Mouse (Mus musculus): ENCODE measurements around the gene Trpv2. TPM values are rescaled to one million over a fixed set of nuclear protein-coding genes. Genes with fewer than 3 reads are reported as not detected.

The Trpv2 gene
- polyA plus RNA-seq (2015; fragmentation: Nextera tagmentation; extraction: Ambion mirVana): 4.6 and 5.5 TPM in 2 replicates

GRCm38 (mm10) chr11:62573959-62574702, at the start of gene Trpv2:
Gene Trpv2 (plus strand): TSS chr11:62574486.
- H3K4me2 ChIP-seq: peak within 1 kb of the TSS; percentile 91
- 73% methylated on average over 6 of the region's 6 CpGs for WGBS
- H3K9ac ChIP-seq: peak within 1 kb of the TSS; percentile 53; the same call in 1 of the 2 replicates

GRCm38 (mm10) chr11:62537089-62537488, 37.2 kb upstream of the Trpv2 start:
- Histone ChIP-seq H3K4me1 (peaks cover 6% of the 10 kb centered on the region), H3K27me3 (peaks cover 21% of the 10 kb centered on the region), H3K4me2 (peak overlapping the region; percentile 31; the same call in 1 of the 2 replicates), H3K27ac (no peak overlapping the region), H3K9ac (no peak overlapping the region), H3K9me3 (no peaks in the 10 kb centered on the region), H3K36me3 (no peaks in the 10 kb centered on the region), H3K4me3 (no peak overlapping the region)
- ATAC-seq (ENCODE audit: borderline replicate concordance, extremely low read depth, low FRiP score, low TSS enrichment): no peak
- WGBS: 82% methylated on average over 8 of the region's 8 CpGs

More at GRCm38 (mm10) chr11:62573959-62574702, at the start of gene Trpv2:
- ATAC-seq (ENCODE audit: borderline replicate concordance, extremely low read depth, low FRiP score, low TSS enrichment): no peak
- H3K27ac ChIP-seq: no peak within 1 kb of the TSS
- no peaks in the 10 kb centered on the region for H3K9me3 ChIP-seq
- no peaks in the 10 kb centered on the region for H3K36me3 ChIP-seq
- H3K4me3 ChIP-seq: peak within 1 kb of the TSS; percentile 48
- peaks cover 11% of the 10 kb centered on the region; the same call in 1 of the 2 replicates for H3K4me1 ChIP-seq
- H3K27me3 ChIP-seq: peaks cover 4% of the 10 kb centered on the region; the same call in 1 of the 2 replicates

- Histone ChIP-seq H3K36me3 (no peaks in the 10 kb centered on the region), H3K4me1 (peaks cover 6% of the 10 kb centered on the region), H3K4me3 (no peak overlapping the region), H3K4me2 (peak overlapping the region; percentile 31; the same call in 1 of the 2 replicates), H3K27ac (no peak overlapping the region), H3K27me3 (peaks cover 21% of the 10 kb centered on the region), H3K9me3 (no peaks in the 10 kb centered on the region), H3K9ac (no peak overlapping the region)
- 48% methylated on average over 7 of the region's 7 CpGs for WGBS
- ATAC-seq (ENCODE audit: borderline replicate concordance, extremely low read depth, low FRiP score, low TSS enrichment): no peak
Observed at GRCm38 (mm10) chr11:62537590-62537989, 36.7 kb upstream of the Trpv2 start.

GRCm38 (mm10) chr11:62538321-62539088, 35.8 kb upstream of the Trpv2 start:
- Histone ChIP-seq H3K27me3 (peaks cover 21% of the 10 kb centered on the region), H3K27ac (0 out of 2 replicates have a peak overlapping the region, but pooled peaks have one; percentile 30), H3K4me3 (peak overlapping the region; percentile 75), H3K9me3 (no peaks in the 10 kb centered on the region), H3K4me2 (peak overlapping the region; percentile 97), H3K4me1 (peaks cover 6% of the 10 kb centered on the region), H3K9ac (peak overlapping the region; percentile 68), H3K36me3 (no peaks in the 10 kb centered on the region)
- ATAC-seq (ENCODE audit: borderline replicate concordance, extremely low read depth, low FRiP score, low TSS enrichment): peak; percentile 84; the same call in 1 of the 2 replicates
- WGBS: under 1% methylated on average over 48 of the region's 73 CpGs

- H3K4me3 ChIP-seq: peak within 1 kb of the TSS; percentile 75
- 5% methylated on average over 52 of the region's 57 CpGs for WGBS
- H3K27ac ChIP-seq: 0 out of 2 replicates have a peak within 1 kb of the TSS, but pooled peaks have one; percentile 30
- ATAC-seq (ENCODE audit: borderline replicate concordance, extremely low read depth, low FRiP score, low TSS enrichment): peak; percentile 64
- peak within 1 kb of the TSS; percentile 68 for H3K9ac ChIP-seq
- no peaks in the 10 kb centered on the region for H3K36me3 ChIP-seq
- peak within 1 kb of the TSS; percentile 97 for H3K4me2 ChIP-seq
- no peaks in the 10 kb centered on the region for H3K9me3 ChIP-seq
- H3K4me1 ChIP-seq: peaks cover 6% of the 10 kb centered on the region
- peaks cover 21% of the 10 kb centered on the region for H3K27me3 ChIP-seq
Observed at GRCm38 (mm10) chr11:62539089-62539890, 35.0 kb upstream of the Trpv2 start, which contains the start of gene Cenpv. Gene Cenpv (minus strand): TSS chr11:62539261.

GRCm38 (mm10) chr11:62540167-62540566, 34.1 kb upstream of the Trpv2 start:
- no peak for ATAC-seq (ENCODE audit: borderline replicate concordance, extremely low read depth, low FRiP score, low TSS enrichment)
- H3K9me3 ChIP-seq: no peaks in the 10 kb centered on the region
- no peak overlapping the region for H3K27ac ChIP-seq
- H3K4me2 ChIP-seq: no peak overlapping the region
- H3K36me3 ChIP-seq: no peaks in the 10 kb centered on the region
- peaks cover 21% of the 10 kb centered on the region for H3K27me3 ChIP-seq
- 78% methylated on average over 7 of the region's 7 CpGs for WGBS
- no peak overlapping the region for H3K9ac ChIP-seq
- no peak overlapping the region for H3K4me3 ChIP-seq
- H3K4me1 ChIP-seq: peaks cover 6% of the 10 kb centered on the region

GRCm38 (mm10) chr11:62540969-62541368, 33.3 kb upstream of the Trpv2 start:
- no peak for ATAC-seq (ENCODE audit: borderline replicate concordance, extremely low read depth, low FRiP score, low TSS enrichment)
- H3K27me3 ChIP-seq: peaks cover 21% of the 10 kb centered on the region
- H3K9ac ChIP-seq: no peak overlapping the region
- no peaks in the 10 kb centered on the region for H3K36me3 ChIP-seq
- no peak overlapping the region for H3K4me3 ChIP-seq
- no peaks in the 10 kb centered on the region for H3K9me3 ChIP-seq
- peaks cover 6% of the 10 kb centered on the region for H3K4me1 ChIP-seq
- WGBS: 58% methylated on average over 2 of the region's 2 CpGs
- H3K4me2 ChIP-seq: no peak overlapping the region
- H3K27ac ChIP-seq: no peak overlapping the region

- H3K4me2 ChIP-seq: no peak overlapping the region
- no peak overlapping the region for H3K27ac ChIP-seq
- H3K36me3 ChIP-seq: no peaks in the 10 kb centered on the region
- no peaks in the 10 kb centered on the region for H3K9me3 ChIP-seq
- H3K9ac ChIP-seq: no peak overlapping the region
- no peak for ATAC-seq (ENCODE audit: borderline replicate concordance, extremely low read depth, low FRiP score, low TSS enrichment)
- no peak overlapping the region for H3K4me3 ChIP-seq
- peaks cover 6% of the 10 kb centered on the region for H3K4me1 ChIP-seq
- peaks cover 21% of the 10 kb centered on the region for H3K27me3 ChIP-seq
- WGBS: 76% methylated on average over 8 of the region's 8 CpGs
Observed at GRCm38 (mm10) chr11:62541581-62541980, 32.7 kb upstream of the Trpv2 start.

GRCm38 (mm10) chr11:62543991-62544390, 30.3 kb upstream of the Trpv2 start:
- no peaks in the 10 kb centered on the region for H3K9me3 ChIP-seq
- ATAC-seq (ENCODE audit: borderline replicate concordance, extremely low read depth, low FRiP score, low TSS enrichment): no peak
- H3K27me3 ChIP-seq: peaks cover 12% of the 10 kb centered on the region
- no peaks in the 10 kb centered on the region for H3K36me3 ChIP-seq
- no peak overlapping the region for H3K27ac ChIP-seq
- H3K4me1 ChIP-seq: peaks cover under 1% of the 10 kb centered on the region; the same call in 1 of the 2 replicates
- no peak overlapping the region for H3K4me3 ChIP-seq
- no peak overlapping the region for H3K4me2 ChIP-seq
- 87% methylated on average over 3 of the region's 3 CpGs for WGBS
- H3K9ac ChIP-seq: no peak overlapping the region

GRCm38 (mm10) chr11:62549782-62550181, 24.5 kb upstream of the Trpv2 start:
- 7% methylated on average over 5 of the region's 5 CpGs for whole genome bisulfite sequencing
- Histone ChIP-seq H3K36me3 (peaks cover 18% of the 10 kb centered on the region), H3K27ac (peak overlapping the region; percentile 98), H3K4me2 (peak overlapping the region; percentile 81), H3K4me3 (peak overlapping the region; percentile 68), H3K27me3 (no peaks in the 10 kb centered on the region), H3K9me3 (no peaks in the 10 kb centered on the region), H3K9ac (peak overlapping the region; percentile 90), H3K4me1 (peaks cover 25% of the 10 kb centered on the region)
- ATAC-seq (ENCODE audit: borderline replicate concordance, extremely low read depth, low FRiP score, low TSS enrichment): peak; percentile 31; the same call in 1 of the 2 replicates

GRCm38 (mm10) chr11:62550227-62550685, 24.0 kb upstream of the Trpv2 start:
- peak overlapping the region; percentile 90 for H3K9ac ChIP-seq
- peaks cover 22% of the 10 kb centered on the region for H3K36me3 ChIP-seq
- under 1% methylated on average over 11 of the region's 11 CpGs for WGBS
- no peaks in the 10 kb centered on the region for H3K27me3 ChIP-seq
- H3K4me2 ChIP-seq: peak overlapping the region; percentile 81
- peak overlapping the region; percentile 68 for H3K4me3 ChIP-seq
- peaks cover 30% of the 10 kb centered on the region for H3K4me1 ChIP-seq
- peak; percentile 24 for ATAC-seq (ENCODE audit: borderline replicate concordance, extremely low read depth, low FRiP score, low TSS enrichment)
- peak overlapping the region; percentile 98 for H3K27ac ChIP-seq
- H3K9me3 ChIP-seq: no peaks in the 10 kb centered on the region

Measured in lung, embryonic 15.5 days (tissue).